Mouse (Mus musculus) ES-CJ7 (cell line): ENCODE data around the gene Gm14214.

Experiments used
- DNase-seq: peaks from one replicate; pipeline ENCODE4 v3.0.0; 2011; ENCODE audit warnings: low read depth, low spot score

The Gm14214 gene

GRCm38 (mm10) chr2:154769930-154770329 lies at the start of gene Gm14214:
Gm14214 (minus strand) TSS chr2:154770030.
- DNase-seq = no peak

GRCm38 (mm10) chr2:154818599-154818998 lies 48.8 kb upstream of the Gm14214 start:
- no peak for DNase-seq

- DNase-seq = peak; percentile 46
Measured at GRCm38 (mm10) chr2:154817788-154818187, 48.0 kb upstream of the Gm14214 start.

GRCm38 (mm10) chr2:154817089-154817488 lies 47.3 kb upstream of the Gm14214 start:
- DNase-seq = no peak

GRCm38 (mm10) chr2:154813426-154813825 lies 43.6 kb upstream of the Gm14214 start:
- no peak for DNase-seq

- DNase-seq = no peak
Measured at GRCm38 (mm10) chr2:154810821-154811220, 41.0 kb upstream of the Gm14214 start.

- DNase-seq = no peak
Measured at GRCm38 (mm10) chr2:154809107-154809762, 39.4 kb upstream of the Gm14214 start.

- DNase-seq = no peak
Measured at GRCm38 (mm10) chr2:154807689-154808088, 37.9 kb upstream of the Gm14214 start.

GRCm38 (mm10) chr2:154803845-154804244 lies 34.0 kb upstream of the Gm14214 start:
- no peak for DNase-seq

- DNase-seq = no peak
Measured at GRCm38 (mm10) chr2:154803372-154803771, 33.5 kb upstream of the Gm14214 start.

GRCm38 (mm10) chr2:154791661-154792642 lies 22.1 kb upstream of the Gm14214 start:
- peak; percentile 41 for DNase-seq

GRCm38 (mm10) chr2:154790656-154791483 lies 21.0 kb upstream of the Gm14214 start, which contains the start of the genes Raly and a:
Raly (plus strand) TSS chr2:154791096.
a (plus strand) TSS chr2:154791402.
- DNase-seq = peak; percentile 99

- DNase-seq = peak; percentile 14
Measured at GRCm38 (mm10) chr2:154789977-154790655, 20.3 kb upstream of the Gm14214 start.

- no peak for DNase-seq
Measured at GRCm38 (mm10) chr2:154789381-154789780, 19.6 kb upstream of the Gm14214 start.

- peak; percentile 38 for DNase-seq
Measured at GRCm38 (mm10) chr2:154786776-154787175, 16.9 kb upstream of the Gm14214 start.

- peak; percentile 81 for DNase-seq
Measured at GRCm38 (mm10) chr2:154786187-154786586, 16.4 kb upstream of the Gm14214 start.

- no peak for DNase-seq
Measured at GRCm38 (mm10) chr2:154785284-154785683, 15.5 kb upstream of the Gm14214 start.

- DNase-seq = no peak
Measured at GRCm38 (mm10) chr2:154782856-154783650, 13.2 kb upstream of the Gm14214 start.

GRCm38 (mm10) chr2:154782361-154782760 lies 12.5 kb upstream of the Gm14214 start:
- no peak for DNase-seq

GRCm38 (mm10) chr2:154779648-154780047 lies 9.8 kb upstream of the Gm14214 start:
- DNase-seq = no peak
